Mouse (Mus musculus) heart, embryonic 14.5 days (tissue): ENCODE measurements around the gene Mylk3. TPM values are rescaled to one million over a fixed set of nuclear protein-coding genes. Genes with fewer than 3 reads are reported as not detected.

Source experiments
- ATAC-seq: fragments of 200-750 bp; cut with Nextera tagmentation; 2 replicates; pipeline ENCODE4 v1.8.0; 2017; ENCODE audit warnings: low read depth, moderate TSS enrichment; ENCODE audit not compliant: insufficient number of reproducible peaks, insufficient read depth, low FRiP score
- H3K27ac ChIP-seq, 2 experiments: fragments of 200-500 bp in 1 of 2; fragments of 300-500 bp in 1 of 2; sonication (generic) in 1 of 2; replicated peaks in 1 of 2; 2 replicates each; pipeline ENCODE4 v1.5.1; 2012 to 2014; ENCODE audit warnings: low read depth in 2 of 2, low read length in 2 of 2, control low read depth in 1 of 2, mild to moderate bottlenecking in 1 of 2, mixed read lengths in 1 of 2; ENCODE audit not compliant: control insufficient read depth in 1 of 2, insufficient read depth in 1 of 2
- H3K27me3 ChIP-seq: fragments of 300-500 bp; sonication (generic); 2 replicates; pipeline ENCODE4 v1.6.1; 2014; ENCODE audit warnings: mild to moderate bottlenecking, low read length, control low read depth; ENCODE audit not compliant: control insufficient read depth, insufficient read depth
- H3K36me3 ChIP-seq: fragments of 300-500 bp; sonication (generic); 2 replicates; pipeline ENCODE4 v1.6.1; 2014; ENCODE audit warnings: mild to moderate bottlenecking, control low read depth, low read length, mixed read lengths; ENCODE audit not compliant: control insufficient read depth, insufficient read depth
- H3K4me1 ChIP-seq, 2 experiments: fragments of 200-500 bp in 1 of 2; fragments of 300-500 bp in 1 of 2; sonication (generic) in 1 of 2; 2 replicates each; pipeline ENCODE4 v1.6.1; 2012 to 2014; ENCODE audit warnings: low read length in 2 of 2, control low read depth in 1 of 2, mixed read lengths in 1 of 2; ENCODE audit not compliant: control insufficient read depth in 2 of 2, insufficient read depth in 2 of 2
- H3K4me2 ChIP-seq: fragments of 300-500 bp; sonication (generic); 2 replicates; pipeline ENCODE4 v1.6.1; 2014; ENCODE audit warnings: mild to moderate bottlenecking, low read length
- H3K4me3 ChIP-seq, 2 experiments: fragments of 200-500 bp in 1 of 2; fragments of 300-500 bp in 1 of 2; sonication (generic) in 1 of 2; 2 replicates each; pipeline ENCODE4 v1.5.1; 2012 to 2014; ENCODE audit warnings: low read length in 2 of 2, mild to moderate bottlenecking in 2 of 2, control low read depth in 1 of 2, low read depth in 1 of 2, moderate library complexity in 1 of 2; ENCODE audit not compliant: control insufficient read depth in 1 of 2, insufficient read depth in 1 of 2
- H3K9ac ChIP-seq: fragments of 300-500 bp; sonication (generic); 2 replicates; pipeline ENCODE4 v1.6.1; 2014; ENCODE audit warnings: mild to moderate bottlenecking, low read length
- H3K9me3 ChIP-seq: fragments of 300-500 bp; sonication (generic); 2 replicates; pipeline ENCODE4 v1.6.1; 2016; ENCODE audit warnings: low read length, control low read depth; ENCODE audit not compliant: control insufficient read depth
- WGBS: fragments of 180-500 bp; shearing (Covaris S2); extraction: QIAGEN DNeasy Blood & Tissue Kit; methylation state at CpG from one replicate; pipeline ENCODE4 v1.1.7; 2014; 5-methylcytosine and 5-hydroxymethylcytosine counted together
- polyA plus RNA-seq: library from polyadenylated mRNA; unstranded; fragments of >200 nt; fragmentation: Nextera tagmentation; extraction: Ambion mirVana; gene quantifications from 2 replicates; pipeline ENCODE4 v1.2.1, GENCODE M21; 2014

The Mylk3 gene
- polyA plus RNA-seq, 1 experiment from 2014 or later, result 244 TPM

DNA sequence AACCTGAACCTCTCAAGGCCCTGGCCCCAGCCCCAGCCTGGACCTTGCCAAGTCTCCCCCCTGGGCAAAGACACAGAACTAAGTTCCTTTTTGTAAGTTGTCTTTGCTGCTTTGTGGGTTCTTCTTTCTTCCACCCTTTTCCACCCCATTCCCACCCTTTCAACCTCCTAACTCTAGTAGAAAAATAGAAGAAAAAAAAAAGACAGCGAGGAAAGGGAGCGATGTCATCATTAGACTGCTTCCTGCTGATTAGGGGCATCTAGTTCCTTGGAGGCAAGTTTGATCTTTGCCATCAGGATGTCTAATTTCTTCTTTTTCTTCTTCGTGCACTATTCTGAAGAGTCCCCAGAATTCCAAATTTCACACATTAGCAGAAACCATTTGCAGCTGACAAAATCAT, 73.1 kb downstream of the Mylk3 start:
- Histone ChIP-seq H3K9me3 (peaks cover under 1% of the 10 kb centered on the region; the same call in 1 of the 2 replicates), H3K4me1 (no peaks in the 10 kb centered on the region), H3K9ac (no peak overlapping the region), H3K36me3 (peaks cover 13% of the 10 kb centered on the region), H3K27me3 (no peaks in the 10 kb centered on the region), H3K27ac (no peak overlapping the region), H3K4me3 (no peak overlapping the region), H3K4me2 (no peak overlapping the region)
- ATAC-seq, result no peak
- 65% methylated on average over 3 of the region's 3 CpGs for WGBS

DNA sequence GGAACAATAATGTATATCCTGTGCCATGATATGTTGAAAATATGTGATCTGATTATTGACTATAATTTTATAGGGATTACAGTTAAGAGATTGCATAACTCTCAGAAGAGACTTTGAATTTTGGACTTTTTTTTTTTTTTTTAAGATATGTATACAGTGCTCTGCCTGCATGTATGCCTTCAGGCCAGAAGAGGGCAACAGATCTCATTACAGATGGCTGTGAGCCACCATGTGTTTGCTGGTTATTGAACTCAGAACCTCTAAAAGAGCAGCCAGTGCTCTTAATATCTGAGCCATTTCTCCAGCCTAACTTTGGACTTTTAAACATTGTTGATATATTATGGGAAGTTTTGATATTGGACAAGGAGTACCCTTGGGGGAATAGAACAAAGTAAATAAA, 74.4 kb downstream of the Mylk3 start:
- Histone ChIP-seq H3K9ac (no peak overlapping the region), H3K4me1 (no peaks in the 10 kb centered on the region), H3K4me2 (no peak overlapping the region), H3K27me3 (no peaks in the 10 kb centered on the region), H3K27ac (no peak overlapping the region), H3K36me3 (peaks cover 26% of the 10 kb centered on the region), H3K9me3 (no peaks in the 10 kb centered on the region), H3K4me3 (no peak overlapping the region)
- no peak for ATAC-seq

DNA sequence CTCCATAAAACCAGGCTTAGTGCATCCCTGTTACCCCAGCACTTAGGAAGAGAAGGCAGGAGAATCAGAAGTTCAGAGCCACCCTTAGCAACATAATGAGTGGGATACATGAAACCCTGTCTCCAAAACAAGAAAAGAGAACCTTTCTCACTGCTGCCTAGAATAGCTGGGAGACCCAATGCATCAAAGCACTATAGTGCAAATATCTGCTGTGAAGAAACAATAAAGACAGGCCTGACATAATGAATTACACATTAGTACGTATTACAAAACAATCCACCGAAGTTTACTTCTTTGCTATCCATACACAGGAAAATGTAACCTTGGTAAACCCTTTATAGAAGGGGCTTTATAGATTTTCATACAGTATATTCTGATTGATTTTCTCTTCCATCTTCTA, 77.6 kb downstream of the Mylk3 start:
- Histone ChIP-seq H3K4me3 (no peak overlapping the region), H3K27ac (no peak overlapping the region), H3K27me3 (no peaks in the 10 kb centered on the region), H3K9me3 (no peaks in the 10 kb centered on the region), H3K4me1 (no peaks in the 10 kb centered on the region), H3K9ac (no peak overlapping the region), H3K4me2 (no peak overlapping the region), H3K36me3 (peaks cover 57% of the 10 kb centered on the region)
- ATAC-seq, result no peak
- 93% methylated on average over 2 of the region's 2 CpGs for WGBS

DNA sequence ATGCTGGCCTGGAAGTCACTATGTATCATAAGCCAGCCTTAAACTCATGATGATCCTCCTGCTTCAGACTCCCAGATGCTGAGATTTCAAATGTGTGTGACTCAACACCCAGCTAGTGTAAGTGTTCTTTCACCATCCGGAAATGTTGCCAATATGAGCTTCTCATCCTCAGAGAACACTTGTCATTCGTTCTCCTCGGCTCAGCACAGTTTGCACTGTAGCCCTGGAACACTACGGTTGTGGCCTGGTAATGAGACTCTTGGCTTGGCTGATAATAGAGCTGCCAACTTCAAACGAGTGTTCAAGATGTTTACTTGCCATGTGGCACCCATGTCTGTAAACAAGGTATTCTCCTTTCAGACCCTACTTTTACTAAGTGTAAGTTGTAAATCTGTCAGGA, 82.6 kb downstream of the Mylk3 start:
- Histone ChIP-seq H3K27ac (no peak overlapping the region), H3K4me3 (no peak overlapping the region), H3K9me3 (no peaks in the 10 kb centered on the region), H3K27me3 (no peaks in the 10 kb centered on the region), H3K4me1 (peaks cover 0 to 19% of the 10 kb centered on the region in 2 experiments; a peak in 3 of 4 replicates), H3K9ac (no peak overlapping the region), H3K4me2 (no peak overlapping the region), H3K36me3 (peaks cover 71% of the 10 kb centered on the region)
- WGBS, result 82% methylated on average over 5 of the region's 5 CpGs
- ATAC-seq, result no peak

GRCm38 (mm10) chr8:85302931-85303330, 83.2 kb downstream of the Mylk3 start:
- peaks cover 65% of the 10 kb centered on the region for H3K36me3 ChIP-seq
- WGBS, result 86% methylated on average over 3 of the region's 3 CpGs
- H3K9ac ChIP-seq, result no peak overlapping the region

GRCm38 (mm10) chr8:85301941-85302340, 84.2 kb downstream of the Mylk3 start:
- no peaks in the 10 kb centered on the region for H3K9me3 ChIP-seq
- H3K4me2 ChIP-seq, result peak overlapping the region; percentile 36
- 10% methylated on average over 1 of the region's 1 CpGs for WGBS
- no peaks in the 10 kb centered on the region for H3K27me3 ChIP-seq
- no peak overlapping the region for H3K4me3 ChIP-seq
- H3K9ac ChIP-seq, result no peak overlapping the region
- H3K36me3 ChIP-seq, result peaks cover 56% of the 10 kb centered on the region
- no peak overlapping the region for H3K27ac ChIP-seq
- peaks cover 0 to 33% of the 10 kb centered on the region in 2 experiments; a peak in 3 of 4 replicates for H3K4me1 ChIP-seq
- ATAC-seq, result no peak

More at GRCm38 (mm10) chr8:85302931-85303330, 83.2 kb downstream of the Mylk3 start:
- no peak overlapping the region for H3K4me2 ChIP-seq
- H3K27ac ChIP-seq, result no peak overlapping the region
- peaks cover 0 to 25% of the 10 kb centered on the region in 2 experiments; a peak in 3 of 4 replicates for H3K4me1 ChIP-seq
- no peak for ATAC-seq
- H3K4me3 ChIP-seq, result no peak overlapping the region
- no peaks in the 10 kb centered on the region for H3K9me3 ChIP-seq
- H3K27me3 ChIP-seq, result no peaks in the 10 kb centered on the region

GRCm38 (mm10) chr8:85299434-85300077, 86.6 kb downstream of the Mylk3 start, which contains the start of the genes Orc6 and Vps35:
TSS of gene Orc6 (plus strand) at chr8:85299632.
TSS of gene Vps35 (minus strand) at chr8:85299802.
- no peaks in the 10 kb centered on the region for H3K27me3 ChIP-seq
- peaks cover 34% of the 10 kb centered on the region for H3K36me3 ChIP-seq
- H3K4me1 ChIP-seq, result peaks cover 0 to 33% of the 10 kb centered on the region in 2 experiments; a peak in 3 of 4 replicates
- under 1% methylated on average over 63 of the region's 63 CpGs for WGBS
- peak within 1 kb of the TSS; percentile 96 to 99 for H3K4me3 ChIP-seq
- peak; percentile 97 for ATAC-seq
- H3K9ac ChIP-seq, result peak within 1 kb of the TSS; percentile 90
- no peaks in the 10 kb centered on the region for H3K9me3 ChIP-seq
- H3K27ac ChIP-seq, result peak within 1 kb of the TSS; percentile 95 to 98
- peak within 1 kb of the TSS; percentile 81 for H3K4me2 ChIP-seq
